Mouse (Mus musculus): ENCODE results near the gene Frmd4a.

Gene Frmd4a

DNA sequence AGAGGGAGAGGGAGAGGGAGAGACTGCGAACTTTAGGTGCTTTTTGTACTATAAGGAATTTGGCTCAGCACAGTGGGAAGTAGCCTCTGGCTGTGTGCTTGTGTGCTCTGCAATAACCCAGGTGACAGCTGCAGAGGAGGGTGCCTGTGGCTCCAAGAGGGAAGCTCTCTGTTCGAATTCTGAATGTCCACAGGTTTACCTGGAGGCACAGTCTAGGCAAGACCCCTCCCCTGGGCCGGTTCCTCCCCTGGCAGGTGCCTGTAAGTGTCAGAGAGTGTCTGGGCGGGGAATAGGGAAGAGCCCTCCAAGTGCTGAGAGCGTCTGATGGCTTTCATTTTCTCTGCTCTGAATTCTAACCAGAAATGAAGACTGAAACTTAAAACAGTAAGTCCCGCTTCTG lies 371.8 kb downstream of the Frmd4a start:
- in situ Hi-C loops (cut with MseI, MboI), result no loop called here

GRCm38 (mm10) chr2:4391091-4391490 lies 373.6 kb downstream of the Frmd4a start:
- in situ Hi-C loops (cut with MseI, MboI), result no loop called here

DNA sequence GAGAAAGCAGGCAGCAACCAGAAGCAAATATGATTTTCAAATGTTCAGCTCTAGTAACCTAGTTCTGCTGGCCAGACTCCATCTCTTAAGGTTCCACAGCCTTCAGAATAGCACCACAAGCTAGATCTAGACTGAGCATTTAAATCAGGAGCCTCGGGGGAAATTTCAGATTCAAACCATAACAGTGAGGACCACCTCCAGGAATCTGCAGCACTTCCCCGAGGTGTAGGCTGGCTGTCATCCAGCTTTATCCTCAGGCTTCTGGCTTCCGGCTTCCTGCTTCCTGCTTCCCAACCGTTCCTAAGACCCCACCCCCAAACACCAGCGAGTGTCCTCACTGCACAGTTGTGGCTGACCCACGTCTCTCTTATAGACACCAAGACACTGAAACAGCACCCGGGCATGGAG lies 374.2 kb downstream of the Frmd4a start:
- in situ Hi-C loops (cut with MseI, MboI), result no loop called here

GRCm38 (mm10) chr2:4393046-4393445 lies 375.5 kb downstream of the Frmd4a start:
- in situ Hi-C loops (cut with MseI, MboI), result no loop called here

DNA sequence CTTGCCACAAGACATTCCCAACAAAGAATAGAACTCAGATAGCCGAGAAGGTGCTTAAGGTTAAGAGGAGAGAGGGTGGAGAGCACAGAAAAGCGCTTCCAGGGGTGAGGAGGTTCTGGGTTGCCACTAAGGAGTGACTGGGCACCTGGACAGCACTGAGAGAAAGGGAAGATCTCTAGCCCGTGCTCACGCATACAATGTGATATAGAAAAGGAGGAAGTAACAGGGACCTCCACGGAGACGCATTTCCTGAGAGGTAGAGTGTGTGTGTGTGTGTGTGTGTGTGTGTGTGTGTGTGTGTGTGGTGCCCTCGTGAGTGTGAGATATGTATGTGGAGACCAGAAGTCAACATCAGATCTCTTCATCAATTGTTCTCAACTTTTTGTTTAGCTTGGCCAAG lies 377.1 kb downstream of the Frmd4a start:
- in situ Hi-C loops (cut with MseI, MboI), result no loop called here

GRCm38 (mm10) chr2:4399721-4400120 lies 382.2 kb downstream of the Frmd4a start:
- in situ Hi-C loops (cut with MseI, MboI), result no loop called here

GRCm38 (mm10) chr2:4400771-4401596 lies 383.5 kb downstream of the Frmd4a start:
- in situ Hi-C loops (cut with MseI, MboI), result no loop called here

DNA sequence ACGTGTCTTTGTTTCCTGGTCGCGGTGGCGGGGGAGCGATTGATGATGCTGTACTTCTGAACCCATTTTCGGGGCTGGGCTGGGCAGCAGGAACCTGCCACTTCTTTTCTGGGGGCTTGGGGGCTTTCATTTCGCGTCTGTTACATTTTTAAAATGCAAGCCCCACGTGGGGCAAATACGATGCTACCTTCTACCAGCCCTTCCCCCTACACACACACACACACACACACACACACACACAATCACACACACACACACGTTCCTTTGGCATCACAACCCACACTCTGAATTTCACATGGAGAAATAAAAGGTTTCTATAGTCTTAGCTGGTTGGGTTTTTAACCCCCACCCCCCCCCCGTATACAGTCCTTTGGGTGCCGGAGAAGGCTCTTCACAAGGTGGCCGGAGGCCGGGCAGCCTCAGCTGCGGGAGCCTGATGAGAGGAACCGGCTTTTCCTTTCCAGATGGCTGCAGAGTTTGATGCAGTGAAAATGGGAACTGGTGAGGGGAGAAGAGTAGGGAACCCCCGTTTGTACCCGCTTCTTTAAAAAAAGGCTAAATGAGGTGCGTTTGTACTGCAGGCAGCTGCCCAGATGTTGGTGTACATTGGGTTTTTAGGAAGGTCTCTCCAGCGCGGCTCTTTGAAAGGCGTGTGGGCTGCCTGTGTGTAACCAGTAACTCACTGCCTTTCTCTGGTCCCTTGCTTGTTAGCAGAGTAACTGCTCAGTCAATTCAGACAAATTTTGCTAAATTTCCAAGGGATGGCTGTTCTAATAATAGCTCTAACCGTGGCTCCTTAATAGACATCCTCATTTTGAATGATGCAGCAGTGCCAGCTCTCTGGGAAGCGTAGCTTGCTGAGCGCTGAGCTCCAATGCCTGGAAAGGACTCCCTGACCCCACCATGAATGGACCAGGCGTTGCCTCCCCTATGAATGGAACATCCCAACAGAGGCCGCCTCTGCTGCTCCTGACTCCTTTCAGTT lies 384.4 kb downstream of the Frmd4a start:
- in situ Hi-C loops (cut with MseI, MboI), result no loop called here

- in situ Hi-C loops (cut with MseI, MboI), result no loop called here
Measured at GRCm38 (mm10) chr2:4406977-4407376, 389.5 kb downstream of the Frmd4a start.

- in situ Hi-C loops (cut with MseI, MboI), result no loop called here
Measured at GRCm38 (mm10) chr2:4409810-4410433, 392.4 kb downstream of the Frmd4a start.

DNA sequence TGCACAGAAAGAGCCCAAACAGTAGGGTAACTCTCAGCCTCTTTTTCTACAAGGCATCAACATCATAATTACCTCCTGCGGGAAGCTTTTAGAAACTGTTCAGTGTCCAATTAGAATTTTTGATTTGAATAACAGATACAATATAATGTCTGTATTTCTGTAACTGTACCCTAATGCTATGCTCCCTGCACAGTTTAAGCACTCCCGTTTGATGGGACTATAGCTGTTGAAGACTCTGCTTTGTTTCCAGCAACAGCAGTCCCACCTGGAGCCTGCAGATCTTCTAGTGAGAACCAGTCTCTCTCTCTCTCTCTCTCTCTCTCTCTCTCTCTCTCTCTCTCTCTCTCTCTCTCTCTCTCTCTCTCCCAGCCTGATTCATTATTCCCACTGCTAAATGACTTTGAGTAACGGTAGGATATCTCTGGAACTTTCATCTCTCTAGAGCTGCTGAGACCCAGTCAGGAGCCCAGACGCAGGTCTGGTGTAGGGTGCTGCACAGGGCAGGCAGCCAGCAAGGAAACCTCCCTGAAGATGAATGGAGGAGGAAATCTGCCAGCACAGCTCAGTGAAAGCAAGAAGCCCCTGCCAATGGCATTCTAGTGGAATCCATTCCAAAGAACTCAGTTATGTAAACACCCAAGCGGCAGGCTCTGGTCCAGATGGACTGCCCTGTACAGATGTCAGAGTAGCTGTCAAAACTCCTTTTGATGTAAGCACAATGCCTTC lies 395.5 kb downstream of the Frmd4a start:
- in situ Hi-C loops (cut with MseI, MboI), result no loop called here

- in situ Hi-C loops (cut with MseI, MboI), result no loop called here
Measured at GRCm38 (mm10) chr2:4413596-4414335, 396.2 kb downstream of the Frmd4a start.

DNA sequence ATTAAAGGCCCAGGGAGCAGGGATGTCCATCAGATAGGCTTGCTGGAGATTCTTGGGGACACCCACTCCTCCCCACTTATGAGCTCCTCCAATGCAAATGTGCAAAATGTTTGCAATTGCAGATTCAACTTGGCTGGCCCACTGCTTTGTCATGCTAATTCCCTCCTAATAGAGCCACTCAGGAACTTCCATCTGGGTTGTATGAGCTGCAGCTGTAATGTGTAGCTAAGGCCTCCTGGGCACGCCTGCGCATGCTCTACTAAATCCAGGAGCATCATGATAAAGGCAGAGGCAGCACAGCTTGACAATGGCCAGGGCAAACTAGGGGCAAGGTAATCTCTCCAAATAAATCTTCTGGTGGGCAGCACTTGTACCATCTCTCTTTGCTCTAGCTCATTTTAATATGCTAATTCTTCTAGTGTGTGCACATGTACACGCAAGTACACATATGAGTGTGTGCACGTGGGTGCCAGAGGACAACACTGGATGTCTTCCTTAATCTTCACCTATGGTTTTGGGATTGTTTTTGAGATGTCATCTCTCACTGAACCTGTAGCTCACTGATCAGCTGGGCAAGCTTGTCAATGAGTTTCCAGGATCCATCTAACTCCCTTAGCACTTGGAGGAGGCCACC lies 403.3 kb downstream of the Frmd4a start:
- in situ Hi-C loops (cut with MseI, MboI), result no loop called here

GRCm38 (mm10) chr2:4421757-4422156 lies 404.2 kb downstream of the Frmd4a start:
- in situ Hi-C loops (cut with MseI, MboI), result no loop called here

- in situ Hi-C loops (cut with MseI, MboI), result no loop called here
Measured at GRCm38 (mm10) chr2:4423896-4424295, 406.4 kb downstream of the Frmd4a start.

DNA sequence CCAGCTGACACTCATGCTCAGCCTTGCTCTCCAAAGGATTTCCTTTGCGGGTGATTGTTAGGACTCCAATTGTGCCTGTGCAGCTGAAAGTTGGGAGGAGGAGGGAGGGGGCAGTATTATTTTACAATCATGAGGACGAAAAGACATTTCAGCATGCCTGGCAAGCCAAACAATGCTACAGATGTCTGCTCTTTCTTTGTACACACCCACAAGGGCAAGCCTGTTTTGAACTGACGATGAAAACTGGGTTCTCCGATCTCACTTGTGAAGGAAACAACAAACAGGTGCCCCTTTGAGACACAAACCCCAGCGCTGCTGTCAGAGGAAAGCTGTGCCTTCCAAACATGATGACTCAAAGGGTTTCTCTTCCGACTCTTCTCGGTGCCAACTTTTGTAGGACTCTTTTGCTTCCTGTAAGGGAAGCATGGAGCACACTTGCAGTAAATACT lies 410.9 kb downstream of the Frmd4a start:
- in situ Hi-C loops (cut with MseI, MboI), result no loop called here

DNA sequence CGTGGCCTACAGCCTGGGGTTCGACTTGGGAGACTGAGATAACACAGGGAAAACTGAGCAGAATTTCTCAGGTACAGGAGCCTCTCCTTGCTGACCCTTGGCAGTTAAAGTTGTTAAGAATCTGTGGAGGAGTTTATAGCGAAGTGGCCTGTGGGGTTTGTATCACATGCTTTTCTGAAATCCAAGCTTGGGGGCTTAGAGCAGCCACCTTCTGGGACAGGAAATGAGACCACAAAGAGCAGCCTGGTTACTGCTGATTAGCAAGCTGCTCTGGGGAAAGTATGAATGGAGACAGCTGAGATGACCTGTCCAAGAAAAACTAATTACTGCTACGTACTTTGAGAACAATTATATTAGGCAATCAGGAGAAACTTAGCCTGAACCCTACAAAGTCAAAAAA lies 415.6 kb downstream of the Frmd4a start:
- in situ Hi-C loops (cut with MseI, MboI), result no loop called here

DNA sequence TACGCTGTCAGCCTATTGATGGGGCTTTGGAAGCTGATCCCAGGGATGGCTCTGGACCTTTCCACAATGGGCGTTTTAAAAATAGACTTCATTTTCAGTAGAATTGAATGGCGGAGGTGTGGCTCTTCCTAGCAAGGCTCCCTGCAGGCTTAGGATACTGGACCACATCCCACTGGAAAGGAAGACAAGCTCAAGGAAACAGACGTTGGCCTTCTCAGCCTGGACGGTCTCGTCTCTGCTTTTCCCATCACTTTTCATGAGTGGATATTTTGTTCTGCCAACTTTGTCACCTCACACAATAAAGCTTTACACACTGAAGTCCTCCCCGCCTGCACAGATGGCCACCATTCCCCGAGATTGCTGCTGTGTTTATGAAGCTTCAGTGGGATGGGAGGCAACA lies 417.5 kb downstream of the Frmd4a start:
- in situ Hi-C loops (cut with MseI, MboI), result no loop called here

- in situ Hi-C loops (cut with MseI, MboI), result no loop called here
Measured at GRCm38 (mm10) chr2:4436361-4437231, 419.1 kb downstream of the Frmd4a start.
